Mouse (Mus musculus) urinary bladder, postnatal 25 days (tissue): ENCODE data around the gene Scaf11.
"Not testable (repeated sequence)": the region's sequence is repeated elsewhere in the genome, so short reads cannot be mapped to it uniquely, and the experiment has no call there.

Experiments used
- DNase-seq: peaks from one replicate; pipeline ENCODE4 v3.0.0; 2022; ENCODE audit warnings: low spot score

Gene Scaf11

DNA sequence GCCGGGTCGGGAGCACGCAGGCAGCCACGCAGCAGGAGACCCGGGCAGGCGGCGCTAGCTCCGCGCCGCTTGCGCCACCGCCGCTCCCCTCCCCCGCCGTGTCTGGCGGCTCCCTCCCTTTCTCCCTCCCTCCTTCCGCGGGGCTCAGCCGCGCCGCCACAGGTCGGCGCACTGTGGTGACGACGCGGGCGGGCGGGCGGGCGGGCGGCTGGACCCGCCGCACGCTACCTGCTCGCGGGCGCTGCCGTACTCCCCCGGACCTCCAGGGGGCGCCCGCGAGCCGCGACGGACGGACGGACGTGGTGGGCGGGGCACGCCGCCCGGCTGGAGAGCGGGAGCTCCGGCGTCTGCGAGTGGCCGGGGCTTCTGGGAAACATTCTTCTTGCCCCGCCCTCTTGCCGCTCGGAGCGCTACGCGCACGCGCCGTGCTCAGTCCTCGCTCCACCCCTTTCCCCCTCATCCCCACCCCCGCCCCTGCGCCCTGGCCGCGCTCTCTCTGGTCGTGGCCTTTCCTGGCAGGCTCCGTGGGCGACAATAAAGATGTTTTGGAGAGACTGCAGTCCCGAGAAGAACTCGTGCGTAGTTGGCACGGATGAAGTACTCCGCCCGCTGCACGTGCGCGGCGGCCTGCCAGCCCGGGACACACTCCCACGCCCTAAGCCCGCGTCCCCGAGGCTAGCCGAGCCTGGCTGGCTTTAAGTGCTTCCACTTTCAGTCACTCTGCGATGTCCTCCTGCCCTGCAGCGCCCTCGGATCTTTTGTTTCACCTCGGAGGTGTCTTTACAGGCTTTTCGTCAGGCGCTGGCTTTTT is at the start of gene Scaf11:
TSS of gene Scaf11 (minus strand) at position 114 of the 811 bp plus-strand sequence.
- DNase-seq = peak; percentile 97

DNA sequence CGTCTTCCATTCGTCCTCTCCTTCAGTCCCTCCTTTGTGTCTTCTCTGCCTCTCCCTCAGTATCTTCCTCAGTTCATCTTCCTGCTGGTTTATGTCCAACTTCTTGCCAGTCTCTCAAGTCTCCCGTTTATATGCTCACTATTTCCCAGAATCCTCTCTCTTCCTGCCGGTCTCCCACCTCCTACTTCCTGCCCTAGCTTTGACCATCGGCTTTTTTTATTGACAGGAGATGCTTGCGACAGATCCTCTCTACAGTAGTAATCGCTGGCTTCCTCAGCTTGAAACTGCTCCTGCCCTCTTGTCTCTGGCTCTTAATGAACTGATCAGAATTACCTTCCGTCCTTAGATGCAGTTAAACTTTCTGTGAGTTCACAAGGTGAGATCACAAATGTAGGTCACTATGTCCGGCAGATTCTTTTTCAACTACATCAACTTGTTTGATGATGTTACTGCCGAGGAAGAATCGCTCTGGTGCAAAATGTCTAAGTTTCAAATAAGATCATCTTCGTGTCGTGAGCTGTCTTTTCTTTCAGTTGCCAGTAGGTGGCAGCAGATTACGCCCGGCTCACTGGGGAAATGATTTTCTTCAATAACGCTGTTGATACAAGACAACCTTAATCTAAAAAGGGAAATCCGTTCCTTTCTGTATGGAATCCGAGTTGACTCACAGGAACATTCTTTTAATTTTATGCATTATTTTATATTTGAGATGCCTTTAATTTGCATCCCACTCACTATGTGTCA is 46.6 kb upstream of the Scaf11 start:
- DNase-seq = peak; percentile 46

DNA sequence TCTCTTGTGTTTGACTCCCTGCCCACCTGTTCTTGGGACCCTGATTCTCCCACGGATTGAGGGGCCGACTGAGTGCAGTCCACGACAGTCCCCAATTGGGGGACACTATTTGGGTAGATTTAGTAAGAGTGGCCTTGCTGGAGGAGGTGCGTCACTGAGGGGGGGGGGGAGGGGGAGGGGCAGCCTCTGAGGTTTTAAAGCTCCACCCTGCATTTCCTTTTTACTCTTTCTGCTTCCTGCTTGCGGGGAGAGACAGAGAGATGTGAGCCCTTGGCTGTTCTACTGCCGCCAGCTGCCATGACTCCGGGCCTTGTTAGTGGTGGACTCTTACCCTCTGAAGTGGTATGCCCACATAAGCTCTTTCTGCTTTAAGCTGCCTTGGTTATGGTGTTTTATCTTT is 37.0 kb upstream of the Scaf11 start:
- DNase-seq = no peak

- DNase-seq = no peak
These were observed 33.6 kb upstream of the Scaf11 start for GRCm38 (mm10) chr15:96494279-96494678.

GRCm38 (mm10) chr15:96493573-96493972 is 32.9 kb upstream of the Scaf11 start:
- DNase-seq = no peak

DNA sequence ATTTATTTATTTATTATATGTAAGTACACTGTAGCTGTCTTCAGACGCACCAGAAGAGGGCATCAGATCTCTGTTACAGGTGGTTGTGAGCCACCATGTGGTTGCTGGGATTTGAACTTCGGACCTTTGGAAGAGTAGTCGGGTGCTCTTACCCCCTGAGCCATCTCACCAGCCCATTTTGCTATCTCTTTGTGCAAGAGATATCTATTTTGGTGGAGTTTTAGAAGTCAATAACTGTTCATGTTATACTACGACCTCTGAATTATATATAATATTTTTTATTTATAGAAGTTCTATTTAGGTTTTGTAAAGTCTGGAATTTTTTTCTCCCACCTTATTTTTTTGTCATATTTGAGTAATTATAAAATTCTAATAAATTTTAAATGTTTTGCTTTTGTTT is 32.3 kb upstream of the Scaf11 start:
- DNase-seq = not testable (repeated sequence)

- DNase-seq = no peak
These were observed 31.4 kb upstream of the Scaf11 start for GRCm38 (mm10) chr15:96491861-96492641.

GRCm38 (mm10) chr15:96491421-96491820 is 30.8 kb upstream of the Scaf11 start:
- no peak for DNase-seq

DNA sequence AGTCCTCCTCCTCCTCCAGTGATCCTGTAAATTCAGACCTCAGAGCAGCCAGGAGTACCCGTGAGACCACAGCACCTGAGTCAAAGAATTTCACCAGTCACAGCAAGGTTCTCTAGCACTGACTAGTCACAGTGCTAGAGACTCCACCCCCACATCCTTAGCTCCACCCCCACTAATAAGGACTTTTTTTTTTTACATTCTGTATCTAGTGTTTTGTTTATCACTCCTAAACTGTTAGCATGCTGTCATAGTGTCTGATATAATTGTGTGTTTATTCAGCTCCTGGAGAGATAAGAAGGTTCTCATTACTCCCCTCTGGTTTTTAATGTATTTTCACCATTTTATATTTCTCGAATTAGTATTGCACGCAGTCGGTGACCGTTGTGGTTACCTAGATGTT is 29.5 kb upstream of the Scaf11 start:
- no peak for DNase-seq

DNA sequence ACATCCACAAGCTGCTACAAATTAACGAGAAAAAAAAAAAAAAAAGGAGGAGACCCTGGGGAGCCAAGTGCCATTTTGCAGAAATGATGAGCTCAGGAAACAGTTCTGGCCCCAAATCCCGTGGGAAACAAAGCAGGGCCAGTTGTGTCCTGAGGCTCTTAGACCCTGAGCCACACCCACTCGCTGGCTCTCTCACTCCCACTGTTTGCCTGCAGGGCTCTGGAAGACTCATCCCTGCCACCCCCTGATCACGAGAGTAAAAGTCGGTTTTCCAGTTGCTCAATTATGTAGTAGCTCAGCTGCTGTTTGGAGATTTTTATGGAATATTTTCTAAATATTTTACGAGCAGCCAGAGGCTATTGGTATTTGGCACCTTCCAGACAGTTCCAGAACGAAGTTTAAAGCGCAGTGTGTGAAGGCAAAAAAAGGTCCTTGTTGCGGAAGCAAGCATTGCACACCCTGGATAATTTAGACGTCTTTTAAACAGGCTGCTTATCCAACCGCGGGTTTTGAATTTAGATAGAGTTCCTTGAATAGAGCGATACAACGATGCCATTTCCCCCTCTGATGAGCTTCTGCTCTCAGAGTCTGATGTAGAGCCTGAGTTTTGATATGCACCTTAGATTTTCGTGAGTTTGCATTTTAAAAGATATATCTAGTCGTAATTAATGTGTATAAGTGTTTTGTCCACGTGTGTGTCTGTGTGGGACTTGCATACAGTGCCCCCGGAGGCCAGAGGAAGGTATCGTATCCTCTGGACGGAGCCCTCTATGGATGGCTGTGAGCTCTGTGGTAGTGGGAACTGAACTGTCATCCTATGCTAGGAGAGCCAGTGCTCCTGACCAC is 28.5 kb upstream of the Scaf11 start:
- DNase-seq = no peak

DNA sequence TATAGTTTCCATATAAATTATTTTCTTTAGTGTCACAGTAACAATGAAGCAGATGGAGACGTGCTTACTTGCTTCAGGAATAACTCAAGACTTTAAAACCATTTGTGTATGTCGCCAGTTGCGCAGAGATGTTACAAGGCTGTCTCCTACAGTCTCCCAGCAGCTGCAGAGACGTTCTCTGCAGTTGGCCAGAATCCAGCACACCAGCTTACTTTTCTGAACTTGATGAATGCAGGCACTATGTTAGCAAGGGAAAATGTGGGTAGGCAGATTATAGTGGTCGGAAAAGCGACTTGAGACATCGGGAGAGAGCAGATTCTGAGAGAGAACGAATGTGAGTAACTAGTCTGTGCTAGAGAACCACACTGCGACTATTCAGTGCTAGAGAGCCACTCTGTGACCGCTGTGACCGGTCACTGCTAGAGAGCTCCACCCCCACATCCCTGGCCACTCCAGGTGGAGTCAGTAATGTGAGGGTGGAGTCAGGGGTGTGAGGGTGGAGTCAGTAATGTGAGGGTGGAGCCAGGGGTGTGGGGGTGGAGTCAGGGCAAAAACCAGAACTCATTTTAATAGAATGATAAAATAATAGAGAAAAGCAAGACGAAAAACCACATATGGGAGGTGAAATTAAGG is 26.5 kb upstream of the Scaf11 start:
- no peak for DNase-seq

DNA sequence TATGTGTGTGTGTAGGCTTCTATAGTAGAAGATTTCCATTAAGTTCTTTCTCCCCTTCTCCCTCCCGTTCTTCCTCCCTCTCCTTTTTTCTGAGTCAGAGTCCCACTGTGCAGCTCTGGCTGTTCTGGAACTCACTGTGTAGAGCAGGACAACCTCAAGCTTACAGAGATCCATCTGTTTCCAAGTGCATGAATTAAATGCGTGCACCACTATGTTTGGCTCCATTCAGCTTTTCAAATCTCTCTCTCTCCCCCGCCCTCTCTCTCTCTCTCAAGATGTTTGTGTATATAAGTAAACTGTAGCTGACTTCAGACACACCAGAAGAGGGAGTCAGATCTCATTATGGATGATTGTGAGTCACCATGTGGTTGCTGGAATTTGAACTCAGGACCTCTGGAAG is 20.2 kb upstream of the Scaf11 start:
- DNase-seq = no peak

DNA sequence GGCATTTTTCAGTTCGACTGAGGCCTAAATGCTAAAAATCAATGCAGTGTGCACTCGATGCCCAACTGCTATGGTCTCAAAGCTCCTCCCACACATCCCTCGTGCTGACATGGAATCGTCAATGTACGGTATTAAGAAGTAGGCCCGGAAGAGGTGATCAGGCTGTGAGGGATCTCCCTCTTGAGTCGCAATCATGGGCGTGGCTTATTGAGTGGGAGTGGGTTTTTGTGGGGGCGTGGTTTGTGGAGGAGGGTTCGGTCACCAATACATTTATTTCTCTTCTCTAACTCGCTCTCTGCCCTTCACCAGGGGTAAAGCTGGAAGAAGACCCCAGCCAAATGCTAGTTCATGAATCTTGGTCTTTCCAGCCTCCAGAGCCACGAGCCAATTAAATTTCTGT is 17.4 kb upstream of the Scaf11 start:
- DNase-seq = no peak

- peak; percentile 93 for DNase-seq
These were observed 15.7 kb upstream of the Scaf11 start for GRCm38 (mm10) chr15:96476359-96476758.

- DNase-seq = no peak
These were observed 14.9 kb upstream of the Scaf11 start for GRCm38 (mm10) chr15:96475571-96475972.

DNA sequence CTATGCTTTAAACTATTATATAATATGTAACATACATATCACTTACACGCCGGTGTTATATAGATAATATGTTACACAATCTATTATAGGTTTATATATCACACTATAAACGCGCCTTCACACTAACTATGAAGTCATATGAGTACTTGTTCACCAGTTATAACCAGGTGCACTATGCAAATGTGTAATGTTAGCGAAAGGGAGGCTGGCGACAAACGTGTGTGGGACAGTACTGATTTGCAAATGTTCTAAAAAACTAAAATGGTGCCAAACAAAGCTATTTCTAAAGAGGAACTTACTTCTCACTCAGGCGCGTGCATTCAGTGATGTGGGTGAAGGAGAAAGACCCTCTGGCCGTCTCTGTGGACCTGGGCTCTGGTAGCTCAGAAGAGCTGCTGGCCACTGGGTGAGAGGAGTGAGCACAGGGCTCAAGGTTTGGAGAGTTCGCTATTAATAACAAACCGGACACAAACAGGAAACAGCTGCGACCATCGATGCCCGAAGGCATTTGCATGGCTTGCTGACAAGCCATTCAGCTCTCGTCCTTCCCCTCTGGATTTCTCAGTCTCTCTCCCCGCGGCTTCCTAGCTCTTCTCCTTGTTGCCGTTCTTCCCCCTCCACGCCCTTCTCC is 13.8 kb upstream of the Scaf11 start:
- DNase-seq = no peak

DNA sequence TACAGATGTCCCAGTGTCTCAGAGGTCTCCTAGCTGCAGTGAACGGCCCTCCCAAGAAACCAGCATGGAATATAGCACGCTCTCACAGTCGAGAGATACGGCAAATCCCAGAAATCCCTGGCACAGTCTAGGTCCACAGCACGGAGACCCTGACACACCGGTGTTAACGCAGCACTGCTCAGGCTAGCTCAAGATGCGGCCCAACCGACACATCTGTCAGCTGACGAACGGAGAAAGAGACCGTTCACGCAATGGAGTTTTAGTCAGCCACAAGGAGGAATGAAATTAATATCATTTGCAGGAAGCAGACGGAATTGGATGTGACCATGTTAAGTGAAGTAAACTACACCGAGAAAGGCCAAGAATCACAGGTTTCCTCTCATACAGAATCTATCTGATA is 13.3 kb upstream of the Scaf11 start:
- no peak for DNase-seq

DNA sequence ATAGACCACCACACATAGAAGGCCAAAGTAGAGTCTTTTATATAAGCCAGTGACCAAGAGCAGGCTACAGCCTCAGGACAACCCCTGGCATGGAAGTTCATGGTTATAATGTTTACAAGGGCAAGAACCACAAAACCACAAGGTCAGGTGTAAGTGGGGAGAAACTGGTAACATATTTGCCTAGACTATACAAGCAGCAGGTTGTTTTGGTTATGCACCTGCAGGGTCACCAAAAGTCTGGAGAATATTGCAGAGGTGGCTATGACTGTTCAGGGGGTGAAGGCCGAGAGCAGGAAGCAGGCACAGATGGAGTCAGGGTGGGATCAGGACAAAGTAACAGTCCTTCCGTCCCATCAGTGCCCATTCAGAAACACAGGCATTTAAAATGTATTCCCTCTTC is 7.7 kb upstream of the Scaf11 start:
- DNase-seq = no peak

GRCm38 (mm10) chr15:96467844-96468243 is 7.2 kb upstream of the Scaf11 start:
- no peak for DNase-seq

DNA sequence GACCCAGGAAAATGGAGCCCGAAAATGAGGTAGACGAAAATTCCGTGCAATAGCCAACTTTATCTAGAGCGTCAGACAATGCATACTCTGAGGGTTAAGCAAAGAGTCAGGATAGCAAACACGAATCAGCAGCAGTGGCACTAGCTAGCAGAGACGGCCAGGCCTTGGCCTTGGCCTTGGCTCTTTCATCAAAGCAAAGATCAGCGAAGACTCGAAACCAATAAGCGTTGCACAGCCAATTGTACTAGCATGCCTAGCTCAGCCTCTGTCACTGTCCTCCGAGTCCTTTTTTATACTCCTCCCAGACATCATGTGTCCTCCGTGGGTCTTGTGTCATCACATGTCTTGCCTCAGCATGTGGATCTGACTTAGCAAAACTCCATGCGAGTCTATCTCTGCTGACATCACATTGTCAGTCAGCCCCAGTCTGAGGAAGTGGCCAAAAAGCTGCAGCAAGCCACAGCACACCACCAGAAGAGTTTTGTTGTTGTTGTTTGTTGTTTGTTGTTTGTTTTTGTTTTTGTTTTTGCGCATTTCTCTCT is 5.8 kb upstream of the Scaf11 start:
- no peak for DNase-seq

DNA sequence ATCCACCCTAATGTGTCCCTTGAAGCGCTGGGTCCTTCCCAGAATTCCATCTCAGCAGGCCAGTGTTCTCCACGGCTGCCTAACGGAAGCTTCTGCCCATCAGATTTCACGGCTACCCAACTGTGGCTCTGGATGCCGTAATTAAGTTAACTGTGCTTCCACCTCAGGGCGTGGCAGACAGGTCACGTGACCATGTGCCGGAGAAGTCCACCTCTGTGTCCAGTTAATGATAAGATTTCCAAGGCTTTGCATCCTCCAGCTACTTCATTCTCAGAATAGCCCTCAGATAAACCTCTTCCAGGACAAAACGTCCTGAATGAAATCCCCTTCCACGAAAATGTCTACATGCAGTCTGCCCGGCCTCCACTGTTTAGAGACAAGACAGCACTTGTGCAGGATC is 4.4 kb upstream of the Scaf11 start:
- DNase-seq = no peak
